Mouse (Mus musculus): Measurements from ENCODE around the gene Nkg7.

GRCm38 (mm10) chr7:43409084-43409483, 27.8 kb upstream of the Nkg7 start:
- TF ChIP-seq CTCF (IDR thresholded peaks at IDR 0.05; ENCODE audit: low read depth): no peak
- TF ChIP-seq EP300 (optimal IDR thresholded peaks at IDR 0.05): no peak
